Mouse (Mus musculus) adrenal gland, postnatal 25 days (tissue): ENCODE data around the gene Dync1i1. TPM values are rescaled to one million over a fixed set of nuclear protein-coding genes. Genes with fewer than 3 reads are reported as not detected.

ENCODE experiments used
- DNase-seq: peaks from one replicate; pipeline ENCODE4 v3.0.0; 2021; ENCODE audit warnings: mixed read lengths
- total RNA-seq: library from RNA; stranded (reverse); gene quantifications from 2 replicates; pipeline ENCODE4 v1.2.3, GENCODE M21; 2021

The Dync1i1 gene
- total RNA-seq, 1 experiment from 2014 or later = 2.0 TPM

- no peak for DNase-seq
Observed at GRCm38 (mm10) chr6:5967545-5967944, 242.1 kb downstream of the Dync1i1 start.

DNA sequence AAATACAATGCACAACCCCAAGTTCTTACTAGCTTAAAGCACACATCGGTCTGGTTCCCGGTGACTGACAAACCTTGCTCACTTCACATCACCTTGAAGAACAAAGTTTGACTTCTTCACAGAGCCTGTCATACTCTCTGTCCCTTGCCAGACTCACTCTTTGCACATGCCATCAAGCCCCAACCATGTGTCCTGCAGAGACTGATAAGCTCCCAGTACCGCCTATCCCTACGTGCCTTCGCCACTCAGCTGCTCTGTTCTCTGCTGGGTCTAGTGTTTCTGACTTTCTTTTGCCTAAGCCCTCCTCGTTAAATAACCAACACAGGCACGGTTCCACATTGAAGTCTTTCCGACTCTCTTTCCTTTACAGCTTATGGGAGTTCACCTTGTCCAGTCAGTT, 244.2 kb downstream of the Dync1i1 start:
- DNase-seq = no peak

- no peak for DNase-seq
Observed at GRCm38 (mm10) chr6:5976241-5976640, 250.8 kb downstream of the Dync1i1 start.

- DNase-seq = no peak
Observed at GRCm38 (mm10) chr6:5977238-5977920, 251.9 kb downstream of the Dync1i1 start.

DNA sequence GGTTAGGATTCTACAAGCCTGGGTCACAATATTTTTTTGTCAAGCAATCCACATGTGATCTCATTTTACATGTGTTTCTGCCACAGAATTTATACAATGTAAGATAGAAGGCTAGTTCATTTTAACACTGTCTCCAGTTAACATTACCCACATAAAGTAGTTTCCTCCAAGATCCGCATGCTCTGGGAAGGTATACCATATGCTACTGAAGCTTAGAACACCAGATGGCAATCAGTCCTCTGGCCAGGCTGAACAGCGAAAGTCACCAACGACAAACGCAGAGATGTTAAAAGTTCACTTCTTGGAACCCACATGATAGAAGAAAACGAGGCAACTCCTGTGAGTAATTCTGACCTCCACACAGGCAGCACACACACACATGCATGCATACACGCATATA, 265.8 kb downstream of the Dync1i1 start:
- DNase-seq = no peak

DNA sequence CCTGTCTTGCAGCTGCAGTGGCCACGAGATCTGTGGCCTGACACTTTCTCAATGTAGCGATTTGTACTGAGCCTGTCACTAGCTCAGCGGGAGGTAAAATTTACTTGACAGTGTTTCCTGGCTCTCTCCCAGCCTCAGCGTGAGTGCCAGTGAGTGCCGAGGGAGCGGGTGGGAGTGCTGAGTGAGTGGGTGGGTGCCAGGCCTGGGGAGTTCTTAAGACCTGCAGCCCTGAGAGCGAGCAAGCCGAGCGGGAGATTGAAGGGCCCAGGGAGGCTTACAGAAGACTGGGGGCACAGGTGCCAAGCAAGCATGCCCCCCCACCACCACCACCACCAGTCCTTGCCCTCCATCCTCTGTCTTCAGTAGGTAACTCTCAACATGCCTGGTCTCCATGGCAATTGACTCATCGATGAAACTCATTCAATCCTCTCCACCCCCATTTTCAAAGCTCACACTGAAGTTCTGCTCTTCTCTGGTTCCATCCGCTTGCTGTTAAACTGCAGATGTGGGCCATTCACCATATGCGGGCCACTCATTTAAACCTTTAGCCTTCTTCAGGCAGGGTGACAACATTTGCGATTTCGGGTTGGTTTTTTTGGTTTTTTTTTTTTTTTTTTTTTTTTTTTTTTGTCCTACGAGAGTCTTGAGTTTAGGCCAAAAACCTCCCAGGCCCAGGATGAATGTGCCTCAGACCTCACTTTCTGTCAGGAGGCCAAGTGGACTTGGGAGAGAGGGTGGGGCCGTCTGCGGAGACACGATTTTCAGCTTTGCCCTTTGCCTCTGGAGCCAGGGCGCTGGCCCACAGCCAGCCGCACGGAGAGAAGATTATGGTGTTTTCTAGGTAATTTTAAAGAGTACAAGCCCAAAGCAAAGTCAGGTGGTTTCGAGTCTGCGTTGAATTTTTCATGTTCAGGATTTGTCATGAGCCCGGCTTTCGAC, 266.6 kb downstream of the Dync1i1 start:
- peak; percentile 43 for DNase-seq

GRCm38 (mm10) chr6:5993056-5993455, 267.6 kb downstream of the Dync1i1 start:
- no peak for DNase-seq

DNA sequence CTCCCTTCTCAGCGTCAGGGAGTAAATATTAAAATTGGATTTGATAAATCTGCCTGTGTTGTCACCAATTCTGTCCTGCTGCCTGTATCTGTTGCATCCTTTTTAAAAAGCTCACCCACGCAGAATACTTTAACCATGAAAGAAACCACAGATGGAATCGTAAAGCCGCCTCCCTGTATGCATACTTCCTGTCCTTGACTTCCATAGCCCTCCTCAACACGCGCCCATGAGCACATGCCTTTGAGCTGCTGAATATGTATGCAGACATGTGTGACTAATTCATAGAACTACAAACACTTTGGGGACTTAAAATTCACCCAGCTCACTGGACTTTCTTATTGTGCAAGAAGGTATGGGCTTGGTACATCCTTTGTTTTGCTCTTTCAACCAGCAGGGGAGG, 272.1 kb downstream of the Dync1i1 start:
- DNase-seq = no peak

- no peak for DNase-seq
Observed at GRCm38 (mm10) chr6:6002061-6002460, 276.6 kb downstream of the Dync1i1 start.

GRCm38 (mm10) chr6:6004756-6005485, 279.5 kb downstream of the Dync1i1 start:
- no peak for DNase-seq

- peak; percentile 74 for DNase-seq
Observed at GRCm38 (mm10) chr6:6005762-6006431, 280.5 kb downstream of the Dync1i1 start.

GRCm38 (mm10) chr6:6011364-6011763, 285.9 kb downstream of the Dync1i1 start:
- no peak for DNase-seq

- DNase-seq = no peak
Observed at GRCm38 (mm10) chr6:6015616-6016015, 290.2 kb downstream of the Dync1i1 start.

DNA sequence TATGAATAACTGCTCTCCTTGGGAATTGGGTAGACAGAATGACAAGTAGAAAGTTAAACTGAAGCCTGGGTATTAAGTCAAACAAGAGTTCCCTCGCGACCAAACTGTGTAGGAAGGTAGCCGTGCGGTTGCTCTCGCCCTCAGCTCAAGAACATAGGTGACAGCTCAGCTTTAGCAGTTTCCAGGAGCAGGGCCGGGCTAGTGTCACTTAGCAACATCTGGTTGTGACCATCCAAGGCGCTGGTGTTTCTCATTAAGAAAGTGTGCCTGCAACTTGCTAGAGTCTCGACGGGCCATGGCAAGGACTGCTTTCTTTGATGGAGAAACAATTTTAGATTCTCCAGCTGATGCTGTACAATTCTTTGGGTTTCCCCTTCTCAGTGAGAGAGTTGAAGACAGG, 291.5 kb downstream of the Dync1i1 start:
- no peak for DNase-seq

- no peak for DNase-seq
Observed at GRCm38 (mm10) chr6:6023976-6024375, 298.5 kb downstream of the Dync1i1 start.

GRCm38 (mm10) chr6:6027664-6028063, 302.2 kb downstream of the Dync1i1 start:
- DNase-seq = no peak

- no peak for DNase-seq
Observed at GRCm38 (mm10) chr6:6038773-6039550, 313.5 kb downstream of the Dync1i1 start.

DNA sequence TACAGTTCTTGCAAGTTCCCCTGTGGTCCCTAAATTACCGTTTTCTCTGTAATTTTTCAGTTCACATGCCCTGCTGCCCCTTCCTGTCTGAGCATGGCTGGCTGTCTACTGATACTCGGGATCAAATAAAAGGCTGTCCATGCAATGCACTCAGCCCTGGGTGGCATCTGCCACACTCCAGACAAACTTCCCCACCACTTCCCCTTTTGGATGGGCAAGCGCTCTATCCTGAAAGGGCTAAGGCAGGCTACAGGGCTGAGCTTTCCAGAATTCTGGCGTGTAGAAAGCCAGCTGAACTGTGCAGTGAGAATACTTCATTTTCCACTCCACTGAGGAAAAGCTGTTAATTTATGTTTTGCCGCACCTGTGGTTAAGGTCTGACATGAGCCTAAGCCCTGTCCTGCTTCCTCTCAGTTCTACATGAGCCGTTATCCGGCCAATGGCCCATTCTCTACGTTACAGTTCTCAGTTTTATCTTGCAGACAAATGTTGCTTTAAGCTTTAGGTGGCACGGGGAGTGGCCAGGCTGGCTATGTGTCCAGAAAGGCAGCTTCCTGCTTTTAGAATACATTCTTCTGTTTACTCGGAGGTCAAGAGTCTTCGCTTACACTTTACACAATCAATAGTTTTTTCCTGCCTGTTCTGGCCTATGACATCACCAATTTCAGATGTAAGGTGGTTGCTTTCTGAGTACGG, 321.4 kb downstream of the Dync1i1 start:
- no peak for DNase-seq

GRCm38 (mm10) chr6:6052696-6053095, 327.3 kb downstream of the Dync1i1 start:
- DNase-seq = no peak

- no peak for DNase-seq
Observed at GRCm38 (mm10) chr6:6053946-6054345, 328.5 kb downstream of the Dync1i1 start.

- DNase-seq = no peak
Observed at GRCm38 (mm10) chr6:6058548-6058947, 333.1 kb downstream of the Dync1i1 start.
